Mouse (Mus musculus) hindbrain, embryonic 13.5 days (tissue): Measurements from ENCODE around the gene Zfp775. TPM values are rescaled to one million over a fixed set of nuclear protein-coding genes. Genes with fewer than 3 reads are reported as not detected.

ENCODE experiments used
- ATAC-seq: fragments of 200-750 bp; cut with Nextera tagmentation; 2 replicates; pipeline ENCODE4 v1.8.0; 2017; ENCODE audit warnings: moderate TSS enrichment; ENCODE audit not compliant: low FRiP score
- H3K27ac ChIP-seq: fragments of 300-500 bp; sonication (generic); 2 replicates; pipeline ENCODE4 v1.5.1; 2015; ENCODE audit warnings: inconsistent platforms, mild to moderate bottlenecking, moderate library complexity
- H3K27me3 ChIP-seq: fragments of 300-500 bp; sonication (generic); 2 replicates; pipeline ENCODE4 v1.6.1; 2015; ENCODE audit warnings: mild to moderate bottlenecking, inconsistent platforms
- H3K36me3 ChIP-seq: fragments of 300-500 bp; sonication (generic); 2 replicates; pipeline ENCODE4 v1.6.1; 2015; ENCODE audit warnings: mild to moderate bottlenecking, inconsistent platforms
- H3K4me1 ChIP-seq: fragments of 300-500 bp; sonication (generic); replicated peaks from 2 replicates; pipeline ENCODE4 v1.6.1; 2015; ENCODE audit warnings: inconsistent platforms
- H3K4me2 ChIP-seq: fragments of 300-500 bp; sonication (generic); 2 replicates; pipeline ENCODE4 v1.6.1; 2015; ENCODE audit warnings: inconsistent platforms, mild to moderate bottlenecking, moderate library complexity
- H3K4me3 ChIP-seq: fragments of 300-500 bp; sonication (generic); 2 replicates; pipeline ENCODE4 v1.5.1; 2015; ENCODE audit warnings: mild to moderate bottlenecking, inconsistent platforms
- H3K9ac ChIP-seq: fragments of 300-500 bp; sonication (generic); 2 replicates; pipeline ENCODE4 v1.6.1; 2015; ENCODE audit warnings: mild to moderate bottlenecking, inconsistent platforms
- H3K9me3 ChIP-seq: fragments of 300-500 bp; sonication (generic); 2 replicates; pipeline ENCODE4 v1.6.1; 2016; ENCODE audit warnings: inconsistent platforms
- WGBS: fragments of 180-500 bp; shearing (Covaris S2); methylation state at CpG from one replicate; pipeline ENCODE4 v1.1.7; 2015; 5-methylcytosine and 5-hydroxymethylcytosine counted together
- polyA plus RNA-seq: library from polyadenylated mRNA; unstranded; fragments of >200 nt; fragmentation: Nextera tagmentation; extraction: Ambion mirVana; gene quantifications from 2 replicates; pipeline ENCODE4 v1.2.1, GENCODE M21; 2015

Gene Zfp775
- polyA plus RNA-seq, 1 experiment from 2014 or later = 15.0 TPM

- 90% methylated on average over 5 of the region's 5 CpGs for WGBS
- peaks cover 26% of the 10 kb centered on the region for H3K36me3 ChIP-seq
- no peak overlapping the region for H3K4me2 ChIP-seq
- peaks cover 10% of the 10 kb centered on the region; the same call in 1 of the 2 replicates for H3K4me1 ChIP-seq
- H3K9me3 ChIP-seq = no peaks in the 10 kb centered on the region
- no peak overlapping the region for H3K27ac ChIP-seq
- H3K9ac ChIP-seq = no peak overlapping the region
- no peak for ATAC-seq
- no peak overlapping the region for H3K4me3 ChIP-seq
- H3K27me3 ChIP-seq = no peaks in the 10 kb centered on the region
Observed at GRCm38 (mm10) chr6:48572014-48572413, 29.8 kb upstream of the Zfp775 start.

DNA sequence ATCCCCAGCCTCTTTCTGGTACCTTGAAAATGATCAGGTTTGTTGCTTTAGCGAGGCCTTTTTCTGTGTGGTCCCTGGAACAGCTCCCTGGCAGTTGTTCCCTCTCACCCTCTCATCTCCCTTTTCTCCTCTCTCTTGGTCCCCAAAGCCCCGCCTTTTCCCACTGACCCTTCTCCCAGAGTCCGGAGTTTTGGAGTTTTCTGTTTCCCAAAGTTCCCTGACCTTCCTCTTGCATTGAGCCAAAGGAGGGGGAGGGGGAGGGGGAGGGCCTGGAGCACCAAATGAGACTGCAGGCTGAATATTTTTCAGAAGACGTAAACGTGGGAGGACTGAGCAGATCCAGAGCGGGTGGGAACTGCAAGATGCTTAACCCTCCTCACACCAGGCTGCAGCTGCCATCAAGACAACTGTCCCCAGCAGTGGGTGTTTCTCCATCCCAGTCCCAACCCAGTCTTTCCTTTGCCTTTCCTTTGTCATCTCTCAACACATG is 29.2 kb upstream of the Zfp775 start, which contains the start of gene Rarres2:
Gene Rarres2 (minus strand): TSS at position 218 of the 490 bp plus-strand sequence.
- 30% methylated on average over 6 of the region's 6 CpGs for WGBS
- no peak within 1 kb of the TSS for H3K4me2 ChIP-seq
- H3K4me1 ChIP-seq = peaks cover 10% of the 10 kb centered on the region; the same call in 1 of the 2 replicates
- no peak for ATAC-seq
- H3K4me3 ChIP-seq = no peak within 1 kb of the TSS
- no peak within 1 kb of the TSS for H3K9ac ChIP-seq
- H3K27me3 ChIP-seq = no peaks in the 10 kb centered on the region
- no peaks in the 10 kb centered on the region for H3K9me3 ChIP-seq
- H3K27ac ChIP-seq = no peak within 1 kb of the TSS
- peaks cover 26% of the 10 kb centered on the region for H3K36me3 ChIP-seq

DNA sequence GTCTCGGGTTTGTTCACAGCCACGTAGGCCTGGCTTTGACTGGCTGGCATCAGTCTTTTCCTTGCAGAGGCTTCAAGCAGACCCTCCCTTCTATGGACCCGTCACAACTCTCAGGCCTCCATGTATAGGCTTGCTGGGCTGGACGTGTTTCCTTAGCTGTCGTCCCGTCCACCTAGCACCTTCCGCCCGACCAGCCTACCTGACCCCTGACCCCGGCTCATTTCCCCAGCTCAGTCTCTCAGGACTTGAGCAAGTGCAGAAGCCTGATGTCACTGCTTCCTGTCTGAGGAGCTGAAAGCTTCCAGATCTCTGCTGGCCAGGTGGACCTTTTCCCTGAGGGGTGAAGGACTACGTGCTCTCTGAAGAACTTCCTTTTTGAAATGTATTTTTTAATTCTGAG is 28.6 kb upstream of the Zfp775 start:
- 0 out of 2 replicates have a peak, but pooled peaks cover 5% of the 10 kb centered on the region for H3K4me1 ChIP-seq
- no peak overlapping the region for H3K4me3 ChIP-seq
- peaks cover 21% of the 10 kb centered on the region for H3K36me3 ChIP-seq
- H3K4me2 ChIP-seq = no peak overlapping the region
- H3K27me3 ChIP-seq = no peaks in the 10 kb centered on the region
- whole genome bisulfite sequencing = 74% methylated on average over 10 of the region's 10 CpGs
- H3K27ac ChIP-seq = no peak overlapping the region
- H3K9ac ChIP-seq = no peak overlapping the region
- ATAC-seq = no peak
- no peaks in the 10 kb centered on the region for H3K9me3 ChIP-seq

DNA sequence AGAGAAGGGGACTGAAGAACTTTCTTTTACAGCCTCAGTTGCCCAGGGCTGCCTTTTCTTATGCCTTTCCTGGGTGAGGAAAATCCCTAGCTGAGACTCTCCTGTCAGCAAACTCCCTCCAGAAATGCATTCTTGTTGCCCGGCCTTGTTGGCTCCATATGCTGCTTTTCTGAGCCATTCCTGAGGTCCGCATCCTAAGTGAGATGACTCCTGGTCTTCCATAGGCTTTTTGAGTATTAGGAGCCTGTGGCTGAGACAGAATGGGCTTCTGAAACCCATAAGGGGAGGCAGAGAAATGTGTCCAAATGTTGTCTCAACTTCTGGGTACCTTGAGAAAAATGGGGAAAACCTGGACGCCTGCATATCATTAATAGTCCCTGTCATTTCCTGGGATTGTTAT is 27.9 kb upstream of the Zfp775 start:
- Histone ChIP-seq H3K9ac (no peak overlapping the region), H3K4me3 (no peak overlapping the region), H3K27me3 (no peaks in the 10 kb centered on the region), H3K9me3 (no peaks in the 10 kb centered on the region), H3K27ac (no peak overlapping the region), H3K4me1 (no peaks in the 10 kb centered on the region), H3K4me2 (no peak overlapping the region), H3K36me3 (peaks cover 14% of the 10 kb centered on the region)
- no peak for ATAC-seq
- 70% methylated on average over 3 of the region's 3 CpGs for WGBS

- ATAC-seq = no peak
- no peaks in the 10 kb centered on the region for H3K4me1 ChIP-seq
- no peak overlapping the region for H3K27ac ChIP-seq
- no peak overlapping the region for H3K4me3 ChIP-seq
- H3K9ac ChIP-seq = no peak overlapping the region
- H3K4me2 ChIP-seq = no peak overlapping the region
- no peaks in the 10 kb centered on the region for H3K36me3 ChIP-seq
- 66% methylated on average over 5 of the region's 5 CpGs for WGBS
- H3K9me3 ChIP-seq = no peaks in the 10 kb centered on the region
- no peaks in the 10 kb centered on the region for H3K27me3 ChIP-seq
Observed at GRCm38 (mm10) chr6:48578736-48579135, 23.1 kb upstream of the Zfp775 start.

DNA sequence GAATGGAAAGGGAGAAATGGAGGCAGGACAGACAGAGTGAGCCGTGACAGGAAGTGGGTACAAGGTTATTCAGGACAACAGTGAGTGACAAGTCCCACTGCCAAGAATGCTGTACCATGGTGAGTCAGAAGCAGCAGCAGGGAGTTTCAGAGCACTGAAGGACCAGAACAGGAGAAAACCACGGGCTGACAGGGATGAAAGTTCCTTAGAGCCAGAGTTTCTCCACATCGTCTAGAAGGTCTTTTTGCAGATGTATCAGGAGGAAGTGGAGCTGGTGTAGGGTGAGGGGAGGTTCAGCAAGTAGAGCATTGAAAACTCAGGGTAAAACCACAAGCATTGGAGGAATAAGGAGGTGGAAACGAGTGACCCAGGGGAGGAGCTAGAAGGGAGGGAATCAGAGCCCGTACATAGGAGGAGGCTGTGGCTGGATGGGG is 22.6 kb upstream of the Zfp775 start:
- no peaks in the 10 kb centered on the region for H3K9me3 ChIP-seq
- no peak overlapping the region for H3K4me2 ChIP-seq
- no peaks in the 10 kb centered on the region for H3K4me1 ChIP-seq
- no peak for ATAC-seq
- no peak overlapping the region for H3K4me3 ChIP-seq
- H3K36me3 ChIP-seq = no peaks in the 10 kb centered on the region
- H3K9ac ChIP-seq = no peak overlapping the region
- no peaks in the 10 kb centered on the region for H3K27me3 ChIP-seq
- 46% methylated on average over 5 of the region's 5 CpGs for WGBS
- H3K27ac ChIP-seq = no peak overlapping the region

DNA sequence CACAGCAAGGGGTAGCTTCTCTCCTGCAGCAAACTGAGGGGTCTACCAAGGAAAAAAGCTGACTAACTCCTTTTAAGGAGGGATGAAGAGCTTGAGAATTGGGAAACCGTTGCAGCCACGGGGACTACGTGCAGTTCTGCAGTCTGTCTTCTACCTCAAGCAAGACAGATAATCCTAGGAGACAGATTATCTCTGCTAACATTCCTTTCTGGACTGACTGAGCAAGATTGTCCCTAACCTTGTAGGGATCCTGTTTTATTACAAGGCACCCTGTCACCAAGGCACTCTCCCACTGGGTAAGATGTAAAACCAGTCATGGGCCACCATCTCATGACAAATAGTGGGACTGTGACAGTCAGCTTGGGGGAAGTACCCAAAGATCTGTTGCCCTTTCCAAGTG is 20.6 kb upstream of the Zfp775 start:
- Histone ChIP-seq H3K9me3 (no peaks in the 10 kb centered on the region), H3K27ac (no peak overlapping the region), H3K36me3 (no peaks in the 10 kb centered on the region), H3K27me3 (no peaks in the 10 kb centered on the region), H3K9ac (no peak overlapping the region; the same call in 1 of the 2 replicates), H3K4me3 (no peak overlapping the region), H3K4me2 (no peak overlapping the region), H3K4me1 (no peaks in the 10 kb centered on the region)
- WGBS = 29% methylated on average over 3 of the region's 3 CpGs
- no peak for ATAC-seq

DNA sequence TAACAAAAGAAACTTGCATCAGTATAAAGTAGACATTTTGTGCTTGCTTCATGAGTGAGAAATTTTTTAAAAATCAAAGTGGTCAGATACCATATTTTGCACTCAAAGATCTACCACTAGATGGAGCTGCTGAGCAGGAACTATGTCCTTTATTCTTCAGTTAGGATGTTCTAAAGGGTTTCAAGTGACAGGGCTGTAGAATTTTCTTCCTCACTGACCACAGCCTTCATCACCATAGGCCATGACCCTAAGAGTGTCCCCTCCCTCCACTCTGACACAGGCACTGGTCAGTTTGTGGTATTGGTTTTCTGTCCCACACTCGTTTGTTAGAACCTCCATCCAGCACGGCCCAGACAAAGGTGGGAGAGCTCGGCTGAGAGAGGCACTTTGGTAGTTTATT is 19.8 kb upstream of the Zfp775 start:
- H3K36me3 ChIP-seq = no peaks in the 10 kb centered on the region
- H3K4me3 ChIP-seq = no peak overlapping the region
- 74% methylated on average over 3 of the region's 3 CpGs for WGBS
- no peaks in the 10 kb centered on the region for H3K4me1 ChIP-seq
- H3K9me3 ChIP-seq = no peaks in the 10 kb centered on the region
- no peak overlapping the region for H3K9ac ChIP-seq
- H3K27me3 ChIP-seq = no peaks in the 10 kb centered on the region
- no peak overlapping the region for H3K27ac ChIP-seq
- no peak overlapping the region for H3K4me2 ChIP-seq
- peak; percentile 52 for ATAC-seq

DNA sequence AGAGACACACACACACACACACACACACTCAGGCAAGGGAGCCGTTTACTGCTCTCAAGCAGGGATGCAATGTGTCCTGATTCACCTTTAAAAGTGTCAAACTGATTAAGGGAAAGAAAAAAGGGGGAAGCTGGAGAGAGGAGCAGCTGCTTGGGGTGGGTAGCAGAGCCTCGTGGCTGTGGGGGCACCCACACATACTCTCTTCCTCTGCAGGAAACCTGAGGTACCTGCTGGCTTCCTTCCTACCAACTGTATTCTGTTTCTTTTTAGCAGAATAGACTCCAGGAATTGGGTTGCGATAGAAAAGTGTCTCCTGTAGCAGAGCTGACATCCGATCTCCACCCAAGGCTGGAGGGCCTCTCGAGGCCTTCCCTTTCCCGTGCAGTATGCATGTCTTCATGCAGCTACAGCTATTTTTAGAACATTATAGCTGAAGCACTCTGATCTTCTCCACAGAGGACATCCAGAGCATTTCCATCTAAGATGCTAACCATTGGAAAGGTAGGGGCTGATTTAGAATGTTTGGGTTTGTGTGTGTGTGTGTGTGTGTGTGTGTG is 12.6 kb upstream of the Zfp775 start, which contains the start of gene Gm45021:
Gene Gm45021 (plus strand): TSS at position 417 of the 557 bp plus-strand sequence.
- no peak for ATAC-seq
- no peak within 1 kb of the TSS for H3K9ac ChIP-seq

GRCm38 (mm10) chr6:48591221-48591845 is 10.5 kb upstream of the Zfp775 start:
- H3K27ac ChIP-seq = no peak overlapping the region
- peaks cover 20% of the 10 kb centered on the region for H3K4me1 ChIP-seq
- no peak for ATAC-seq
- H3K4me2 ChIP-seq = no peak overlapping the region
- no peak overlapping the region for H3K9ac ChIP-seq
- peaks cover 11% of the 10 kb centered on the region for H3K36me3 ChIP-seq
- no peak overlapping the region for H3K4me3 ChIP-seq
- WGBS = 81% methylated on average over 3 of the region's 3 CpGs
- H3K27me3 ChIP-seq = no peaks in the 10 kb centered on the region
- H3K9me3 ChIP-seq = peaks cover 3% of the 10 kb centered on the region

More for the DNA sequence above, 12.6 kb upstream of the Zfp775 start, which contains the start of gene Gm45021:
- peaks cover 7% of the 10 kb centered on the region for H3K4me1 ChIP-seq
- no peak within 1 kb of the TSS for H3K4me3 ChIP-seq
- H3K27me3 ChIP-seq = no peaks in the 10 kb centered on the region
- no peak within 1 kb of the TSS for H3K4me2 ChIP-seq
- no peak within 1 kb of the TSS for H3K27ac ChIP-seq
- H3K9me3 ChIP-seq = no peaks in the 10 kb centered on the region
- H3K36me3 ChIP-seq = no peaks in the 10 kb centered on the region
- WGBS = 72% methylated on average over 6 of the region's 6 CpGs

DNA sequence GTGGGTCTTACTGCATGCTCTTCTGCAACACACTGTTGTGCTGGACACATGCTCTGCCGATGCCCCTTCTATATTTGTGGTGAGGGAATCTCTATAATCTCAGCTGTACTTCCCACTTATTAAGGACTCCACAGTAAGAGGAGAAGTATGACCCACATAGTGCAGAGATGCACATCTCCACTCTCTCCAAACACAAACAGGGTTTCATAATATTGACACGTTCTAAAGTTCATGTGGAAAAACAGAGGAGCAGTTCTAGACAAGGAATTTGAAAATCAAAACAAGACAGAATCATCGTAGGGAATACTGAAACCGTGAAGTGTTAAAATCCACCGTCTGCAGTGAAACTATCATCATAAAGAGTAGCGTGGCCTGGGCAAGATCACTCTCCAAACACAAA is 10.0 kb upstream of the Zfp775 start:
- peaks cover 20% of the 10 kb centered on the region for H3K4me1 ChIP-seq
- no peak for ATAC-seq
- peaks cover 8% of the 10 kb centered on the region for H3K9me3 ChIP-seq
- H3K36me3 ChIP-seq = peaks cover 17% of the 10 kb centered on the region
- H3K27ac ChIP-seq = no peak overlapping the region
- WGBS = 94% methylated on average over 6 of the region's 6 CpGs
- no peak overlapping the region for H3K4me2 ChIP-seq
- no peak overlapping the region for H3K9ac ChIP-seq
- no peaks in the 10 kb centered on the region for H3K27me3 ChIP-seq
- no peak overlapping the region for H3K4me3 ChIP-seq

DNA sequence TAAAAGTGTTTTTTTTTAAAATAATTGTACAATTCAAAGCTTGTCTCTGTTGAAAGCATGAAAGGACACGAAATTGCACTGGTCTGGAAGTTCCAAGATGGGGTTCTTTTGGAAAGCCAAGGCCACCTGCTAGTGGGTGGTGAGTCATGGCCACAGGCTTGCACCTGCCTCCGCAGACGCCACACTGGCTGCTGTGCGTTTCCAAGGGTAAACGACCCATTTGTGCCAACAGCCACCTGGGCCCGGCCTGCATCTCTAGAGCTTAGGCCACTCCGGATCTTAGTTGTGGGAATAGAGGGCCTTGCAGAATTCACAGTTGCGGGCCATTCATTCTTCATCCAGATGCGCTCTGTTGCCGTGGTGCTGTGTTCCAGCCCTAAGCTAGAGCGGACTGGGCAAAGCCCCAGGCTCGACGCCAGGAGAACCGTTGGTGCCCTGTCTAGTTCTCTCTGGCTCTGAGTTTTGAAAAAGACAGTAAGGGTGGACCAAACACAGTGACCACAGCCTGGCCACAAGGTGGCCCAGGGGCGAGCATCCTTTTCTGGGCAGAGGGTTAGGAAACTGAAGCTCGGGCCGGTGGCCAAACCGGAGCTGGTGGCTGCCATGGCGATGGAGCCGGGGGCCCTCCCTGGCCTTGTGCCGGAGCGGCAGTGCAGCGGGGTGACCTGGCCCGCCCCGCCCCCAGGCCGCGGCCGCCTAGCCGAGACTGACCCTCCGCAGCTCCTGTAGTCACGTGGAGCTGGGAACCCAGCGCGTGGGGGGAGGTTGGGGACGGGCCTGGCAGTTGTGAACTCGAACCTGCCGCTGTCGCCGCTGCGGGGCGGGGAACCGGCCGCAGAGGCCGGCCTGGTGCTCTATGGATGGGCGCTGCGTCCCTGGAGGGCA is 8.5 kb upstream of the Zfp775 start, which contains the start of the genes Repin1 and Gm44965:
Gene Repin1 (plus strand): TSS at position 726 of the 885 bp plus-strand sequence.
Gene Gm44965 (plus strand): TSS at position 784 of the 885 bp plus-strand sequence.
- WGBS = 4% methylated on average over 45 of the region's 45 CpGs
- peaks cover 20% of the 10 kb centered on the region for H3K4me1 ChIP-seq
- H3K9ac ChIP-seq = peak within 1 kb of the TSS; percentile 90
- no peaks in the 10 kb centered on the region for H3K27me3 ChIP-seq
- peaks cover 20% of the 10 kb centered on the region for H3K9me3 ChIP-seq
- H3K27ac ChIP-seq = peak within 1 kb of the TSS; percentile 95
- H3K36me3 ChIP-seq = peaks cover 32% of the 10 kb centered on the region
- ATAC-seq = peak; percentile 91
- H3K4me2 ChIP-seq = peak within 1 kb of the TSS; percentile 79
- peak within 1 kb of the TSS; percentile 72 for H3K4me3 ChIP-seq
